Mouse (Mus musculus) adipocyte (in vitro differentiated cells): ENCODE measurements around the gene Prss28.

ENCODE experiments used
- DNase-seq: peaks from one replicate; pipeline ENCODE4 v3.0.0-alpha.2; 2016; ENCODE audit warnings: low spot score

Prss28 gene

DNA sequence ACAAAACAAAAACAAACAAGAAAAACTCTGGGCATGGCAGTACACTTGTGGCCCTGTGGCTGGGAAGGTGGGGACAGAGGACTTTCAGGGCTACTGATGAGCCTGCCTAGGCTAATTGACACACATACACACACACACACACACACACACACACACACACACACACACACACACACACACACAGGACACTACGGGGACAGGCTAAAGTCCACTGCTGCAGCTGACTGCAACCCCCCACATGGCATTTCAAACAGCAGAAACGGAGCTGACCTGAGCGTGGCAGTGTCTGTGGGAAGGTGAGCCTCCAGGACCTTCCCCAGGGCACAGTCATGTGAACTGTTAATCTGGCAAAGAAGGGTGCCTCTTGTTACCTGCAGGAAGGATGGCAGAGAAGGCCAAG lies 33.0 kb downstream of the Prss28 start:
- no peak for DNase-seq

GRCm38 (mm10) chr17:25345462-25345861 lies 37.0 kb downstream of the Prss28 start, which contains the start of gene Tpsab1:
TSS of gene Tpsab1 (minus strand) at chr17:25345562.
- DNase-seq: no peak

GRCm38 (mm10) chr17:25361291-25361690 lies 52.8 kb downstream of the Prss28 start:
- no peak for DNase-seq
